Mouse (Mus musculus) forebrain, embryonic 11.5 days (tissue): ENCODE results near the gene Nr5a1. TPM values are rescaled to one million over a fixed set of nuclear protein-coding genes. Genes with fewer than 3 reads are reported as not detected.

Experiments
- ATAC-seq: fragments of 200-750 bp; cut with Nextera tagmentation; replicated peaks from 2 replicates; pipeline ENCODE4 v1.8.0; 2017; ENCODE audit warnings: moderate TSS enrichment; ENCODE audit not compliant: low FRiP score
- DNase-seq: peaks from one replicate; pipeline ENCODE4 v3.0.0-alpha.2; 2017; ENCODE audit warnings: low spot score
- H3K27ac ChIP-seq: fragments of 300-500 bp; sonication (generic); 2 replicates; pipeline ENCODE4 v1.5.1; 2014; ENCODE audit warnings: low read depth, low read length
- H3K27me3 ChIP-seq: fragments of 300-500 bp; sonication (generic); 2 replicates; pipeline ENCODE4 v1.6.1; 2014; ENCODE audit warnings: mild to moderate bottlenecking, low read length, mixed read lengths; ENCODE audit not compliant: control insufficient read depth, insufficient read depth
- H3K36me3 ChIP-seq: fragments of 300-500 bp; sonication (generic); 2 replicates; pipeline ENCODE4 v1.6.1; 2014; ENCODE audit warnings: mild to moderate bottlenecking, low read length, moderate library complexity, mixed read lengths; ENCODE audit not compliant: control insufficient read depth, insufficient read depth
- H3K4me1 ChIP-seq: fragments of 300-500 bp; sonication (generic); replicated peaks from 2 replicates; pipeline ENCODE4 v1.6.1; 2014; ENCODE audit warnings: low read length, mixed read lengths; ENCODE audit not compliant: control insufficient read depth, insufficient read depth
- H3K4me2 ChIP-seq: fragments of 300-500 bp; sonication (generic); 2 replicates; pipeline ENCODE4 v1.6.1; 2014; ENCODE audit warnings: low read depth, mild to moderate bottlenecking, low read length, moderate library complexity, mixed read lengths; ENCODE audit not compliant: severe bottlenecking
- H3K4me3 ChIP-seq: fragments of 300-500 bp; sonication (generic); 2 replicates; pipeline ENCODE4 v1.5.1; 2014; ENCODE audit warnings: low read depth, low read length
- H3K9ac ChIP-seq: fragments of 300-500 bp; sonication (generic); 2 replicates; pipeline ENCODE4 v1.6.1; 2014; ENCODE audit warnings: low read length
- H3K9me3 ChIP-seq: fragments of 300-500 bp; sonication (generic); 2 replicates; pipeline ENCODE4 v1.6.1; 2016; ENCODE audit warnings: low read length, mixed read lengths; ENCODE audit not compliant: control insufficient read depth
- WGBS: fragments of 180-500 bp; shearing (Covaris S2); extraction: QIAGEN DNeasy Blood & Tissue Kit; methylation state at CpG from one replicate; pipeline ENCODE4 v1.1.7; 2014; 5-methylcytosine and 5-hydroxymethylcytosine counted together
- polyA plus RNA-seq: library from polyadenylated mRNA; unstranded; fragments of >200 nt; fragmentation: Nextera tagmentation; extraction: Ambion mirVana; gene quantifications from 2 replicates; pipeline ENCODE4 v1.2.1, GENCODE M21; 2014

Nr5a1 gene
- polyA plus RNA-seq, 1 experiment from 2014 or later: 0.40 TPM

- ATAC-seq: no peak
- Histone ChIP-seq H3K4me3 (peak overlapping the region; percentile 21), H3K27me3 (peaks cover 81% of the 10 kb centered on the region), H3K9ac (no peak overlapping the region), H3K4me2 (peak overlapping the region; percentile 31), H3K9me3 (no peaks in the 10 kb centered on the region), H3K4me1 (peaks cover 15% of the 10 kb centered on the region), H3K36me3 (no peaks in the 10 kb centered on the region), H3K27ac (no peak overlapping the region)
- DNase-seq: peak; percentile 72
- WGBS: under 1% methylated on average over 75 of the region's 75 CpGs
Observed at GRCm38 (mm10) chr2:38710304-38711241, 3.8 kb downstream of the Nr5a1 start.

DNA sequence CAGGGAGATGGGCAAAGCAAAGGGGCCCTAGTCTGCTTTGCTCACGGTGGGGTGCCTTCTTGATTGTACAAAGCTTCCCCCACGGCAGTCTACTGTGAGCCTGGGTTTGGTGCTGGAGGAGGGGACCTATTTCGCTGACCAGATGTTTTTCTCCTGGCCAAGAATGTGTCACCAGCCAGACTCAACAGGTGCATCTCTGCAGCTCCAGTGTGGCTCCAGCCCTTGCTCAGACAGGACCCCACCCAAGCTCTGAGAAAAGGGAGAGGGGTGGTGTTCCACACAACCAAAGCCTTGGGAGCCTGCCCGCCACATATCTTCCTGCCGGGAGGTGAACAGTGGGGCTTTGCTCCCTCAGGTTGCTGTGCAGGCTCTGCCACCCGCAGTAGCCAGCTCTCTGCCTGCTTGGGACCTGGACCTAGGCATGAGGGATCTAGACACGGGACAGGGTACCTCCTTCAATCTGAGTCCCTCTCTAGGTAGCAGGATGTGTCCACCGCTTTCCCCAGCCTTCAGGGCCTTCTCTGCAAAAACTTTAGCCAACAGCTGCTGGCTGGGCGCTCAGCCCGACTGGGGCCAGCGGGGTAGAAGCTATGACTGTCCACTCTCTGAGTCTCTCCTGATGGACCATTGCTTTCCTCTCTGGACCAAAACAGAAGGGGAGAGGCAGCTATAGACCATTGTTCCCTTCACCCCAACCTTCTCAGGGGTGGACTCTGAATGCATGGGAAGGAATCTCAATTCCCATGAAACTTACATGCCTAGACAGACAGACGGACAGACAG lies 5.2 kb downstream of the Nr5a1 start:
- H3K4me1 ChIP-seq: peaks cover 15% of the 10 kb centered on the region
- no peak for ATAC-seq
- H3K4me2 ChIP-seq: no peak overlapping the region
- DNase-seq: no peak
- no peak overlapping the region for H3K27ac ChIP-seq
- 17% methylated on average over 12 of the region's 12 CpGs for WGBS
- peaks cover 91% of the 10 kb centered on the region for H3K27me3 ChIP-seq
- no peak overlapping the region for H3K9ac ChIP-seq
- no peak overlapping the region for H3K4me3 ChIP-seq
- H3K36me3 ChIP-seq: no peaks in the 10 kb centered on the region
- no peaks in the 10 kb centered on the region for H3K9me3 ChIP-seq

DNA sequence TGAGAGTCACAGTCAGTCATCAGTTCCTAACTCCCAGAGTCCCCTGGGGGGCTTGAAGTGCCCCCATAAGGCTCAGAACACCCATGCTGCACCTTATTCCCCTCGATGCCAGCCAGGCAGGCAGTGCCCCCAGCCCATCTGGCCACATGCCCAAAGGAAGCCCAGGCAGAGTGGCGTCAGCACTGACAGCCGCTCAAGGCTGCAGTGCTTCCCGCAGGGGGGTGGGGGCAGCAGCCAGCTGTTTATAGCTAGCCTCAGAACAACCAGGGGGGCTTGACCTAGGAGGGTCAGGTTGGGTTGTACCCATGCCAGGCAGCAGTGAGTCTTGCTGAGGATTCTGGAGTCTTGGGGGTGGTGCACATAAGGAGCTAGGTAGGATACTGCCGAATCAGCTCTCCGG lies 7.7 kb downstream of the Nr5a1 start:
- 43% methylated on average over 6 of the region's 6 CpGs for WGBS
- Histone ChIP-seq H3K9ac (no peak overlapping the region), H3K4me3 (no peak overlapping the region), H3K27ac (no peak overlapping the region), H3K9me3 (no peaks in the 10 kb centered on the region), H3K4me1 (peaks cover 10% of the 10 kb centered on the region), H3K36me3 (no peaks in the 10 kb centered on the region), H3K27me3 (peaks cover 81% of the 10 kb centered on the region), H3K4me2 (no peak overlapping the region)
- DNase-seq: no peak
- no peak for ATAC-seq

DNA sequence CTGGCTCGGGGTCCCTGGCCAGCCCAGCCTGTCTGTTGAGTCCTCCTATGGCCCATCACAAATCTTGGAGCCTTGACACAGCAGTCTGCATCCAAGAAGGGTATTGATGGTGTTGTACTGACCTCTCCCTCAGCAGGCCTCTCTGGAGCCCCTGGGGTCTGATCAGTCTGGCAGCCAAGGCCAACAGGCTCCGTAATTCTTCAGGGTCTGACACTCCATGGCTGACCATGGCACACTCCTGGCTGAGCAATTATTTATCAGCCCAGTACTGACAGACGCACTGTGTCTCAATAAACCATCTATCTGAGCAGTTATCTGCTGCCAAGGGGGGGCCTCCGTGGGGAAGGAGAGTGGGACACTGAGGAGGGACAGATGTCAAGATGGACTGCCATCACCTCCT lies 9.3 kb downstream of the Nr5a1 start:
- H3K9ac ChIP-seq: no peak overlapping the region
- H3K4me3 ChIP-seq: no peak overlapping the region
- peaks cover 82% of the 10 kb centered on the region for H3K27me3 ChIP-seq
- H3K9me3 ChIP-seq: no peaks in the 10 kb centered on the region
- no peak overlapping the region for H3K27ac ChIP-seq
- no peak overlapping the region for H3K4me2 ChIP-seq
- H3K4me1 ChIP-seq: peaks cover 2% of the 10 kb centered on the region; the same call in 1 of the 2 replicates
- WGBS: 77% methylated on average over 4 of the region's 4 CpGs
- ATAC-seq (no peak), DNase-seq (no peak)
- H3K36me3 ChIP-seq: no peaks in the 10 kb centered on the region

DNA sequence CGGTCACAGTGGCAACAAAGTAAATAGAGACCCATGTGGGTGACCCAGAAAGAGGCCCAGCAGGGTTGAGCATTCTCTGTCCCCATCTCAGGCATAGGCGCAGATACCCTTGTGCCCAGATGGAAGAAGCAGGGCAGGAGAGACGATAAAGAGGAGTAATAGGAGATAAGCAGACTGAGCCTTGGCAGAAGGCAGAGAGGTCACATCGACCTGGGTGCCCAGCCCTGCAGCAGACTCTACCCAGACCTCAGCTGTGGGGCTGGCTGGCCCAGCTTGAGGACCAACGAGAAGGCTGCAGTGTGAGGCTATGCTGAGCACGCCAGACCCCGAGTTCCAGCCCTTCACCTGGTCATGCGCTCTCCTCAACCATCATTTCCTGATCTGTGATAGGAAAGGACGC lies 10.0 kb downstream of the Nr5a1 start:
- Histone ChIP-seq H3K4me3 (no peak overlapping the region), H3K36me3 (no peaks in the 10 kb centered on the region), H3K4me1 (no peaks in the 10 kb centered on the region), H3K9me3 (no peaks in the 10 kb centered on the region), H3K27ac (no peak overlapping the region), H3K4me2 (no peak overlapping the region), H3K9ac (no peak overlapping the region), H3K27me3 (peaks cover 82% of the 10 kb centered on the region)
- DNase-seq (no peak), ATAC-seq (no peak)
- WGBS: 93% methylated on average over 9 of the region's 9 CpGs

- 66% methylated on average over 5 of the region's 5 CpGs for WGBS
- Histone ChIP-seq H3K4me1 (peaks cover 19% of the 10 kb centered on the region), H3K27ac (no peak overlapping the region), H3K4me3 (no peak overlapping the region), H3K9ac (no peak overlapping the region), H3K27me3 (peaks cover 86% of the 10 kb centered on the region), H3K36me3 (no peaks in the 10 kb centered on the region), H3K4me2 (no peak overlapping the region), H3K9me3 (no peaks in the 10 kb centered on the region)
- no peak for DNase-seq
- ATAC-seq: no peak
Observed at GRCm38 (mm10) chr2:38700177-38700576, 14.2 kb downstream of the Nr5a1 start.

GRCm38 (mm10) chr2:38698623-38699022 lies 15.7 kb downstream of the Nr5a1 start:
- H3K4me1 ChIP-seq: peaks cover 20% of the 10 kb centered on the region
- no peaks in the 10 kb centered on the region for H3K9me3 ChIP-seq
- H3K4me3 ChIP-seq: no peak overlapping the region
- peaks cover 89% of the 10 kb centered on the region for H3K27me3 ChIP-seq
- no peak overlapping the region for H3K27ac ChIP-seq
- no peak overlapping the region for H3K4me2 ChIP-seq
- ATAC-seq (no peak), DNase-seq (no peak)
- 83% methylated on average over 5 of the region's 5 CpGs for WGBS
- no peak overlapping the region for H3K9ac ChIP-seq
- H3K36me3 ChIP-seq: no peaks in the 10 kb centered on the region

DNA sequence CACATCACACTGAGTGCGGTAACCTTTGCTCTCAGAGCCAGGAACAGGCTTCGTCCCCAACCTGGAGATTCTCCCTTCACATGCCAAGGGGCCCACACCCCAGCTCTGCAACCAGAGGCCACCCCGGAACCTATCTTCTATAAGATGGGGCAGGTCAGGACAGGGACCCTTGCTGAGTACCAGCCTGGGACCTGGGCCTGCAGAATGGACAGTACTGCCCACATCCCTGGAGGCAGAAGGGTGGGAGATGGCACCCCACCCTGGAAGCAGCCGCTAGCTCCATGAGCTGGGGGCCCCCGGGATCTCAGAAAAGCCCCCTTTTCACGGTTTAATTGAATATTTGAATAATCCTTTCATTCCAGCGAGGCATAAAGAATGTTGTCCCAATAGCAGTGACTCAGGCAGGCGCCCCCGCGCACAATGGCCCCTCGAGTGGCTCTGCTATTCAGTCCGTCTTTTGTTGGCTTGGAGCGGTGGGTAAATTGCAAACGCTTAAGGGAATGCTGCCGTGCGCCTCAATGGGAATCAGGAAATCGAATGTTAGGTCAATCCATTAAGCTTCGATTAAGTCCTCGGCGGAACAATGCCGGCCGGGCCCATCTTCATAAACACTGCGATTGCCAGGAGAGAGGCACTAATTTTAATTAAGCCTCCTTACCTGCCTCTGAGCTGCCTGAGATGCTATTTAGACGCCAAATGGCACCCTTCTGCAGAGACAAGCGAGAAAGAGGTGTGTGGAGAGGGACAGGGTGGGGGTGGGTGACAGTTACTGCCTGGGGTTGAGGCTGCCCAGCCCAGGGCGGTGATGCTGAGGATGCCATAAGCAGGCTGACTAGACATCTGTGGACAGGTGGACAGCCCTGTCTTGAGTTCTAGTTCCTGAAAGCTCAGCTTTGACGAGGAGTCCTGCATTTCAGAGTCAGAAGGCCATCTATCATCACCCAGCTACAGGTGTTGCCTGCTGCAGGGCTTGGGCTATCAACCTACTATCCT lies 16.9 kb downstream of the Nr5a1 start:
- DNase-seq (peak; percentile 77), ATAC-seq (peak; percentile 49)
- WGBS: 12% methylated on average over 27 of the region's 27 CpGs
- Histone ChIP-seq H3K4me3 (no peak overlapping the region), H3K4me2 (peak overlapping the region; percentile 18), H3K4me1 (peaks cover 20% of the 10 kb centered on the region), H3K36me3 (no peaks in the 10 kb centered on the region), H3K9ac (no peak overlapping the region), H3K27me3 (peaks cover 94% of the 10 kb centered on the region), H3K9me3 (no peaks in the 10 kb centered on the region), H3K27ac (0 out of 2 replicates have a peak overlapping the region, but pooled peaks have one; percentile 31)
